Mouse (Mus musculus) stomach, embryonic 15.5 days (tissue): Measurements from ENCODE around the gene Gm16181. TPM values are rescaled to one million over a fixed set of nuclear protein-coding genes. Genes with fewer than 3 reads are reported as not detected.

ENCODE experiments used
- ATAC-seq: fragments of 200-750 bp; cut with Nextera tagmentation; 2 replicates; pipeline ENCODE4 v1.8.0; 2017; ENCODE audit warnings: low read depth, moderate number of reproducible peaks, moderate TSS enrichment; ENCODE audit not compliant: insufficient read depth, low FRiP score
- H3K27ac ChIP-seq: fragments of 300-500 bp; sonication (generic); 2 replicates; pipeline ENCODE4 v1.5.1; 2015; ENCODE audit warnings: mild to moderate bottlenecking, inconsistent platforms
- H3K27me3 ChIP-seq: fragments of 300-500 bp; sonication (generic); replicated peaks from 2 replicates; pipeline ENCODE4 v1.6.1; 2015; ENCODE audit warnings: inconsistent platforms
- H3K36me3 ChIP-seq: fragments of 300-500 bp; sonication (generic); 2 replicates; pipeline ENCODE4 v1.6.1; 2015; ENCODE audit warnings: inconsistent platforms
- H3K4me1 ChIP-seq: fragments of 300-500 bp; sonication (generic); 2 replicates; pipeline ENCODE4 v1.6.1; 2015; ENCODE audit warnings: inconsistent platforms
- H3K4me2 ChIP-seq: fragments of 300-500 bp; sonication (generic); 2 replicates; pipeline ENCODE4 v1.6.1; 2015; ENCODE audit warnings: mild to moderate bottlenecking, inconsistent platforms
- H3K4me3 ChIP-seq: fragments of 300-500 bp; sonication (generic); replicated peaks from 2 replicates; pipeline ENCODE4 v1.5.1; 2015; ENCODE audit warnings: inconsistent platforms
- H3K9ac ChIP-seq: fragments of 300-500 bp; sonication (generic); 2 replicates; pipeline ENCODE4 v1.6.1; 2015; ENCODE audit warnings: inconsistent platforms
- H3K9me3 ChIP-seq: fragments of 300-500 bp; sonication (generic); 2 replicates; pipeline ENCODE4 v1.6.1; 2016; ENCODE audit warnings: inconsistent platforms
- WGBS: fragments of 180-500 bp; shearing (Covaris S2); methylation state at CpG from one replicate; pipeline ENCODE4 v1.1.7; 2015; 5-methylcytosine and 5-hydroxymethylcytosine counted together
- polyA plus RNA-seq: library from polyadenylated mRNA; unstranded; fragments of >200 nt; fragmentation: Nextera tagmentation; extraction: Ambion mirVana; gene quantifications from 2 replicates; pipeline ENCODE4 v1.2.1, GENCODE M21; 2015

Gene Gm16181
- polyA plus RNA-seq, 1 experiment from 2014 or later: 0.86 TPM

- Histone ChIP-seq H3K4me1 (peaks cover 38% of the 10 kb centered on the region), H3K4me3 (no peak overlapping the region)
These were observed 24.4 kb downstream of the Gm16181 start for GRCm38 (mm10) chr17:35244999-35245398.

GRCm38 (mm10) chr17:35245731-35246623 lies 25.3 kb downstream of the Gm16181 start:
- Histone ChIP-seq H3K27ac (no peak overlapping the region), H3K9ac (no peak overlapping the region), H3K36me3 (peaks cover 67% of the 10 kb centered on the region), H3K9me3 (no peaks in the 10 kb centered on the region), H3K4me3 (no peak overlapping the region), H3K27me3 (no peaks in the 10 kb centered on the region), H3K4me2 (no peak overlapping the region), H3K4me1 (peaks cover 30% of the 10 kb centered on the region)
- WGBS: 75% methylated on average over 15 of the region's 15 CpGs
- ATAC-seq: no peak

More at GRCm38 (mm10) chr17:35244999-35245398, 24.4 kb downstream of the Gm16181 start:
- 69% methylated on average over 2 of the region's 2 CpGs for WGBS
- Histone ChIP-seq H3K27me3 (no peaks in the 10 kb centered on the region), H3K9ac (no peak overlapping the region), H3K4me2 (peak overlapping the region; percentile 81; the same call in 1 of the 2 replicates), H3K27ac (no peak overlapping the region), H3K36me3 (peaks cover 57% of the 10 kb centered on the region), H3K9me3 (no peaks in the 10 kb centered on the region)
- no peak for ATAC-seq

- H3K27ac ChIP-seq: no peak overlapping the region
- no peak for ATAC-seq
- H3K4me1 ChIP-seq: peaks cover 30% of the 10 kb centered on the region
- no peaks in the 10 kb centered on the region for H3K9me3 ChIP-seq
- no peak overlapping the region for H3K4me3 ChIP-seq
- peaks cover 76% of the 10 kb centered on the region for H3K36me3 ChIP-seq
- no peak overlapping the region for H3K9ac ChIP-seq
- no peak overlapping the region for H3K4me2 ChIP-seq
- WGBS: 83% methylated on average over 7 of the region's 7 CpGs
- H3K27me3 ChIP-seq: no peaks in the 10 kb centered on the region
These were observed 26.5 kb downstream of the Gm16181 start for GRCm38 (mm10) chr17:35247144-35247543.

- Histone ChIP-seq H3K9ac (no peak overlapping the region), H3K36me3 (peaks cover 94% of the 10 kb centered on the region), H3K4me3 (no peak overlapping the region)
These were observed 28.4 kb downstream of the Gm16181 start for GRCm38 (mm10) chr17:35248986-35249385.

GRCm38 (mm10) chr17:35249451-35250197 lies 29.0 kb downstream of the Gm16181 start:
- ATAC-seq: no peak
- no peak overlapping the region for H3K4me3 ChIP-seq
- H3K36me3 ChIP-seq: peaks cover 88% of the 10 kb centered on the region
- H3K9me3 ChIP-seq: no peaks in the 10 kb centered on the region
- H3K4me1 ChIP-seq: peaks cover 15% of the 10 kb centered on the region
- H3K27ac ChIP-seq: no peak overlapping the region
- H3K4me2 ChIP-seq: no peak overlapping the region
- WGBS: 84% methylated on average over 19 of the region's 19 CpGs
- no peak overlapping the region for H3K9ac ChIP-seq
- H3K27me3 ChIP-seq: no peaks in the 10 kb centered on the region

More at GRCm38 (mm10) chr17:35248986-35249385, 28.4 kb downstream of the Gm16181 start:
- Histone ChIP-seq H3K4me2 (no peak overlapping the region), H3K27me3 (no peaks in the 10 kb centered on the region), H3K27ac (no peak overlapping the region), H3K9me3 (no peaks in the 10 kb centered on the region), H3K4me1 (peaks cover 21% of the 10 kb centered on the region)
- WGBS: 80% methylated on average over 14 of the region's 14 CpGs
- ATAC-seq: no peak

- H3K4me2 ChIP-seq: no peak overlapping the region
- H3K36me3 ChIP-seq: peaks cover 79% of the 10 kb centered on the region
- no peak overlapping the region for H3K9ac ChIP-seq
- H3K4me1 ChIP-seq: peaks cover 6% of the 10 kb centered on the region
- H3K27me3 ChIP-seq: no peaks in the 10 kb centered on the region
- no peaks in the 10 kb centered on the region for H3K9me3 ChIP-seq
- WGBS: 75% methylated on average over 3 of the region's 3 CpGs
- ATAC-seq: no peak
- no peak overlapping the region for H3K27ac ChIP-seq
- no peak overlapping the region for H3K4me3 ChIP-seq
These were observed 29.9 kb downstream of the Gm16181 start for GRCm38 (mm10) chr17:35250348-35251120.

GRCm38 (mm10) chr17:35251162-35251719 lies 30.6 kb downstream of the Gm16181 start:
- 78% methylated on average over 15 of the region's 15 CpGs for whole genome bisulfite sequencing
- Histone ChIP-seq H3K36me3 (peaks cover 72% of the 10 kb centered on the region), H3K27me3 (no peaks in the 10 kb centered on the region), H3K4me3 (no peak overlapping the region), H3K4me2 (no peak overlapping the region), H3K4me1 (peaks cover 4% of the 10 kb centered on the region; the same call in 1 of the 2 replicates), H3K27ac (no peak overlapping the region), H3K9ac (no peak overlapping the region), H3K9me3 (no peaks in the 10 kb centered on the region)
- no peak for ATAC-seq

GRCm38 (mm10) chr17:35251981-35252380 lies 31.3 kb downstream of the Gm16181 start:
- no peak overlapping the region for H3K9ac ChIP-seq
- peaks cover 4% of the 10 kb centered on the region; the same call in 1 of the 2 replicates for H3K4me1 ChIP-seq
- ATAC-seq: no peak
- no peaks in the 10 kb centered on the region for H3K27me3 ChIP-seq
- no peak overlapping the region for H3K4me3 ChIP-seq
- WGBS: 82% methylated on average over 5 of the region's 5 CpGs
- H3K4me2 ChIP-seq: no peak overlapping the region
- H3K27ac ChIP-seq: no peak overlapping the region
- H3K9me3 ChIP-seq: no peaks in the 10 kb centered on the region
- peaks cover 65% of the 10 kb centered on the region for H3K36me3 ChIP-seq

- Histone ChIP-seq H3K36me3 (peaks cover 57% of the 10 kb centered on the region), H3K4me3 (no peak overlapping the region), H3K27ac (no peak overlapping the region), H3K9me3 (no peaks in the 10 kb centered on the region), H3K27me3 (no peaks in the 10 kb centered on the region), H3K4me2 (no peak overlapping the region), H3K9ac (no peak overlapping the region), H3K4me1 (peaks cover 3% of the 10 kb centered on the region; the same call in 1 of the 2 replicates)
- WGBS: 79% methylated on average over 18 of the region's 18 CpGs
- ATAC-seq: no peak
These were observed 32.1 kb downstream of the Gm16181 start for GRCm38 (mm10) chr17:35252619-35253292.

GRCm38 (mm10) chr17:35253293-35254093 lies 32.9 kb downstream of the Gm16181 start:
- H3K27me3 ChIP-seq: no peaks in the 10 kb centered on the region
- no peak for ATAC-seq

More at GRCm38 (mm10) chr17:35253293-35254093, 32.9 kb downstream of the Gm16181 start:
- Histone ChIP-seq H3K4me1 (0 out of 2 replicates have a peak, but pooled peaks cover 3% of the 10 kb centered on the region), H3K27ac (no peak overlapping the region; the same call in 1 of the 2 replicates), H3K9ac (no peak overlapping the region), H3K9me3 (no peaks in the 10 kb centered on the region), H3K4me2 (no peak overlapping the region), H3K36me3 (peaks cover 51% of the 10 kb centered on the region), H3K4me3 (no peak overlapping the region)
- WGBS: 84% methylated on average over 32 of the region's 32 CpGs
